Mouse (Mus musculus): ENCODE results near the gene Clic1. TPM values are rescaled to one million over a fixed set of nuclear protein-coding genes. Genes with fewer than 3 reads are reported as not detected.

The Clic1 gene
- polyA plus RNA-seq, 1 experiment from 2014 or later: 45.6 TPM

DNA sequence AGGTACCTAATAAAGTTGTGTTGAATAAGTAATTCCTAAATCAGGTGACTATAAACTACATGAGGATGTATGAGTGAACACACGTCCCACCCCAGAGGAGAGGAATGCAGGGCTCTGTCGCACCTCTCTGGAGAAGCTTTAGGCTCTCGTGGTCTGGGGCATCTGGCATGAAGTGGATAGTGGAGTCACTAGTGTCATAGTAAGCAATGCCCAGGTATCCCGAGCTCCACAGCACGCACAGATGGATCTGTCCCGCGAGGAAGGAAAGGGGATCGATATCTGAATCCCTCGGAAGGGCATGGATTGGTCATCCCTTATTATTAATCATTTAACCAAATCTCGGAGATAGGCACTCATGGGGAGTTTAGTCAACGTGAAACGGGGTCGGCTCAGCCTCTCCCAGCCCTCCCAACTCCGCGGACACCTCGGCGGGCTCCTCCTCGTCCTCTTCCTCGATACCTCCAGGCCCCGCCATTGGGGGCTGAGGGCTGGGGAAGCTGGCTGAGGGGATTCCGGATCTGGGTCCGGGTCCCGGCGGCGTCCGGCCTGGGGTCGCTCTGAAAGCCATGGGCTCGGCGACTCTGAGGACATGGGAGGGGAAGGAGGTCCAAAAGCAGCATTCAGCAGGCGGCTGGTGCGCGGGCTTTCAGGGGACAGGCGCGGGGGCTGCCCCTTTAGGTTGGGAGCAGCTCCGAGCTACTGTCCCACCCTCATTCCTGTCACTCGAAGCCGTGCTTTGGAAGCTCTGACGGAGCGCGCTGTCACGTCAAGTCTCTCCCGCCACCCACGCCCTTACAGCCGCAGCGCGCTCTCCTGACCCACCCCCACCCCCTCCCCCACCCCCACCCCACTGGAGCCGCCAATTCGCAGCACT lies 3.7 kb upstream of the Clic1 start:
- DNase-seq (ENCODE audit: low spot score): no peak

DNA sequence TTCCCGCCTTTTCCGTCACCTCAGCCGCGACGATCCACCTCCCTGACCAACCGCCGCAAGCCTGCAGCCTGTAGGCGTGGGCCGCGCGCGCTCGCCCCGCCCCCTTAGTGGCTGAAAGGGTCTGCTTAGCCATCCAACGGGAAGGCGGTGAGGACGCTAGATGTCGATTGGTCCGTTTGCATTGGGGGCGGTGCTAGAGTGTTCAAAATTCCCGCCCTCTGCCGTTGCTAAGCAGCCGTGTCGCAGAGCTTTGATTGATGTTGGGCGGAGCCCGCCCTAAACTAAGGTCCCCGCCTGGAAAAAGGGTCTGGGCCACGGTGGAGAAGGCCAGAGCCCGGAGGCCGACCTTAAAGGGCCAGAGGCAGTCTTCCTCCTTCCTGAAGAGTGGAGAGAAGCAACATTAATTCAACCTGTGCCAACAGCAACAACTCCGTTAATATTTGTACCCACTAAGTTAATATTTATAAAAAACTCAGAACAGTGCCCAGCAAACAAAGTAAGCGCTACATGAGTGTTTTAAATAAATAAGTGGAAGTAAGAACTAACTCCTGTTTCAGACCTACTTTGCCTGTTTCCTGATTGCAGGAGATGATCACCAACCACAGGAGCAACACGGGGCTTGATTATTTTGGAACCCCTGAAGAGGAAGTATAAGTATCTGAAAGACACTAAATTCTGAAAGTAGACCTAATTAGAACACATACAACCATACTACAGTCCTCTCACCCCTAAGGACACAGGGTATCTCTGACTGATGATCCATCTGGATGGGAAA lies 2.9 kb upstream of the Clic1 start, which contains the start of gene Msh5:
TSS of gene Msh5 (minus strand) at position 65 of the 775 bp plus-strand sequence.
- Histone ChIP-seq H3K9me3 (ENCODE audit: control insufficient read depth, low read length) (no peaks in the 10 kb centered on the region), H3K27ac (ENCODE audit: low read depth, low read length) (peak within 1 kb of the TSS; percentile 70), H3K4me1 (replicated peaks; ENCODE audit: control insufficient read depth, insufficient read depth, low read length) (peaks cover 4% of the 10 kb centered on the region; the same call in 1 of the 2 replicates), H3K4me2 (replicated peaks; ENCODE audit: low read depth, low read length) (peak within 1 kb of the TSS; percentile 92), H3K9ac (ENCODE audit: low read depth, low read length) (peak within 1 kb of the TSS; percentile 76), H3K4me3 (ENCODE audit: low read depth, low read length) (peak within 1 kb of the TSS; percentile 49), H3K36me3 (ENCODE audit: control insufficient read depth, insufficient read depth, low read length) (no peaks in the 10 kb centered on the region), H3K27me3 (ENCODE audit: control insufficient read depth, insufficient read depth, low read length) (no peaks in the 10 kb centered on the region)
- peak; percentile 98 for ATAC-seq (ENCODE audit: low FRiP score)
- DNase-seq (ENCODE audit: low spot score): peak; percentile 100
- 3% methylated on average over 31 of the region's 33 CpGs for WGBS

More for the DNA sequence above, 3.7 kb upstream of the Clic1 start:
- ATAC-seq (ENCODE audit: low FRiP score): peak; percentile 73
- WGBS: 5% methylated on average over 39 of the region's 48 CpGs
- H3K27ac ChIP-seq (ENCODE audit: low read depth, low read length): peak overlapping the region; percentile 70
- no peaks in the 10 kb centered on the region for H3K9me3 ChIP-seq (ENCODE audit: control insufficient read depth, low read length)
- no peaks in the 10 kb centered on the region; the same call in 1 of the 2 replicates for H3K4me1 ChIP-seq (replicated peaks; ENCODE audit: control insufficient read depth, insufficient read depth, low read length)
- H3K4me3 ChIP-seq (ENCODE audit: low read depth, low read length): peak overlapping the region; percentile 49
- H3K4me2 ChIP-seq (replicated peaks; ENCODE audit: low read depth, low read length): peak overlapping the region; percentile 92
- peak overlapping the region; percentile 76 for H3K9ac ChIP-seq (ENCODE audit: low read depth, low read length)
- H3K36me3 ChIP-seq (ENCODE audit: control insufficient read depth, insufficient read depth, low read length): no peaks in the 10 kb centered on the region
- H3K27me3 ChIP-seq (ENCODE audit: control insufficient read depth, insufficient read depth, low read length): no peaks in the 10 kb centered on the region

DNA sequence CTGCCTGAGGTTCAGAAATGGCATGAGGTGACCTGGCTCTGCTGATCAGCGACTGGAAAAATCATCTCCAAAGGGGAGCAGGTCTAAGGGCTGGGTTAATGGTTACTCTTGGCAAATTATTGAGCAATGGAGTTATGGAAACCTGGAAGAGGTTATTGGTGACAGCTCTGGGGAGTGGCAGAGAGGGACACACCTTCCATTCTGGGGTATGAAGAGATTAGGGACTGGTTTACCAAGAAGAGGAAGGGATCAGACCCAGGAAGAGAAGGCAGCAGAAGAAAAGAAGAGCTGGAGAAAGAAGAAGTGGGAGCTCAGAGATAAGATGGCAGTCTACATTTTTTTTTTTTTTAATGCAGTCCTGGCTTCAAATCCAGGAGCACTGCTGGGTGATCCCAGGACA lies 2.1 kb upstream of the Clic1 start:
- WGBS: 58% methylated on average over 1 of the region's 1 CpGs
- H3K9ac ChIP-seq (ENCODE audit: low read depth, low read length): no peak overlapping the region

DNA sequence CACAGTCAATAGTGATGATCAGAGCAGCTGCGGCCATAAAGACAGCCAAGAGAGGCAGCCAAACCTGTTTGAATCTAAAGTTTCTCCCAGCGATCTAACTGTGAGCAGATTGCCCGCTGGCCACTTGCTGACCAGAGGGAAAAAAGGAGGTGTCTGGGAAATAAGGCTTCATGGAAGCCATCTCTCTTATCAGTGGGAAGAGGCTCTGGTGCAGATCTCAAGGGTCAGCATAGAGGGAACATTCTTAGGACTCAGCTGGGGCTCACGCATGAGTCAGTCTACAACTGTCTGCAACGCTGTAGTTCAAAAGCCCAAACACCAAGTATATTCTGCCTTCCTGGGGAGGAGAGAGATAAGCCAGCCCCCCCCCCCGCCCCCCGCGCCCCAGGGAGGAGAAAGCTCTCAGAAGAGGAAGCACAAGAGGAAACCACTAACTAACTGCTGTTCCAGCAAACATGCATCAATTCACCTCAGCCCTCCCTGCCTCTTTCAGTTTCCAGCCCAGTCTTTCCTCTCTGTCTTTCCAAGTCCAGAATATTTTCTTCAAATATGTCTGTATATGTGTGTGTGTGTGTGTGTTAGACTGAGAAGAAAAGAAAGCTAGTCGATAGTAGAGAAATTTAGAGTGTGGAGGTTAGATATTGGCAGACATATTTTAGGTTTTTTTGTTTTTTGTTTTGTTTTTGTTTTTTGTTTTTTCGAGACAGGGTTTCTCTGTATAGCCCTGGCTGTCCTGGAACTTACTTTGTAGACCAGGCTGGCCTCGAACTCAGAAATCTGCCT lies 1.4 kb upstream of the Clic1 start:
- Histone ChIP-seq H3K27me3 (ENCODE audit: control insufficient read depth, insufficient read depth, low read length) (no peaks in the 10 kb centered on the region), H3K9me3 (ENCODE audit: control insufficient read depth, low read length) (no peaks in the 10 kb centered on the region), H3K36me3 (ENCODE audit: control insufficient read depth, insufficient read depth, low read length) (no peaks in the 10 kb centered on the region), H3K4me2 (replicated peaks; ENCODE audit: low read depth, low read length) (no peak overlapping the region), H3K4me3 (ENCODE audit: low read depth, low read length) (no peak overlapping the region), H3K4me1 (replicated peaks; ENCODE audit: control insufficient read depth, insufficient read depth, low read length) (peaks cover 4% of the 10 kb centered on the region; the same call in 1 of the 2 replicates), H3K9ac (ENCODE audit: low read depth, low read length) (no peak overlapping the region), H3K27ac (ENCODE audit: low read depth, low read length) (no peak overlapping the region)
- DNase-seq (ENCODE audit: low spot score): no peak
- 44% methylated on average over 11 of the region's 11 CpGs for WGBS
- no peak for ATAC-seq (ENCODE audit: low FRiP score)

More for the DNA sequence above, 2.1 kb upstream of the Clic1 start:
- no peaks in the 10 kb centered on the region for H3K27me3 ChIP-seq (ENCODE audit: control insufficient read depth, insufficient read depth, low read length)
- no peak for ATAC-seq (ENCODE audit: low FRiP score)
- H3K4me1 ChIP-seq (replicated peaks; ENCODE audit: control insufficient read depth, insufficient read depth, low read length): peaks cover 4% of the 10 kb centered on the region; the same call in 1 of the 2 replicates
- DNase-seq (ENCODE audit: low spot score): no peak
- no peak overlapping the region for H3K27ac ChIP-seq (ENCODE audit: low read depth, low read length)
- H3K4me3 ChIP-seq (ENCODE audit: low read depth, low read length): no peak overlapping the region
- no peaks in the 10 kb centered on the region for H3K9me3 ChIP-seq (ENCODE audit: control insufficient read depth, low read length)
- H3K4me2 ChIP-seq (replicated peaks; ENCODE audit: low read depth, low read length): no peak overlapping the region
- no peaks in the 10 kb centered on the region for H3K36me3 ChIP-seq (ENCODE audit: control insufficient read depth, insufficient read depth, low read length)

DNA sequence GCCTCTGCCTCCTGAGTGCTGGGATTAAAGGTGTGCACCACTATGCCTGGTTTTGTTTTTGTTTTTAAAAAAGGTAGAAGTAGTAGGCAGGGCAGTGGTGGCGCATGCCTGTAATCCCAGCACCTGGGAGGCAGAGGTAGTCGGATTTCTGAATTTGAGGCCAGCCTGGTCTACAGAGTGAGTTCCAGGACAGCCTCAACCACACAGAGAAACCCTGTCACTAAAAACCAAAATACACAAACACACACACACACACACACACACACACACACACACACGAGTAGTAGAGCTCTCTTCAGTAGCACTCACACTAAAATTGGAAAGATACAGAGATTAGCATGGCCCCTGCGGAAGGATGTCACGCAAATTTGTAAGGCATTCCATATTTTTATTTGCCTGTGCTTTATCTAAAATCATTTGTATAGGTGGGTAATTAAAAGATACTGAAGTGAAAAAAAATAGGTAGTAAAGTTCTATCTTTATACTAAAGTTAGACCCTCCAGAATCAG lies 780 bp upstream of the Clic1 start:
- Histone ChIP-seq H3K9ac (ENCODE audit: low read depth, low read length) (no peak overlapping the region), H3K36me3 (ENCODE audit: control insufficient read depth, insufficient read depth, low read length) (0 out of 2 replicates have a peak, but pooled peaks cover under 1% of the 10 kb centered on the region), H3K4me2 (replicated peaks; ENCODE audit: low read depth, low read length) (no peak overlapping the region; the same call in 1 of the 2 replicates), H3K4me3 (ENCODE audit: low read depth, low read length) (no peak overlapping the region; the same call in 1 of the 2 replicates), H3K4me1 (replicated peaks; ENCODE audit: control insufficient read depth, insufficient read depth, low read length) (peaks cover 4% of the 10 kb centered on the region; the same call in 1 of the 2 replicates), H3K27ac (ENCODE audit: low read depth, low read length) (peak overlapping the region; percentile 95), H3K9me3 (ENCODE audit: control insufficient read depth, low read length) (no peaks in the 10 kb centered on the region), H3K27me3 (ENCODE audit: control insufficient read depth, insufficient read depth, low read length) (no peaks in the 10 kb centered on the region)
- 71% methylated on average over 5 of the region's 5 CpGs for WGBS
- no peak for ATAC-seq (ENCODE audit: low FRiP score)
- no peak for DNase-seq (ENCODE audit: low spot score)

DNA sequence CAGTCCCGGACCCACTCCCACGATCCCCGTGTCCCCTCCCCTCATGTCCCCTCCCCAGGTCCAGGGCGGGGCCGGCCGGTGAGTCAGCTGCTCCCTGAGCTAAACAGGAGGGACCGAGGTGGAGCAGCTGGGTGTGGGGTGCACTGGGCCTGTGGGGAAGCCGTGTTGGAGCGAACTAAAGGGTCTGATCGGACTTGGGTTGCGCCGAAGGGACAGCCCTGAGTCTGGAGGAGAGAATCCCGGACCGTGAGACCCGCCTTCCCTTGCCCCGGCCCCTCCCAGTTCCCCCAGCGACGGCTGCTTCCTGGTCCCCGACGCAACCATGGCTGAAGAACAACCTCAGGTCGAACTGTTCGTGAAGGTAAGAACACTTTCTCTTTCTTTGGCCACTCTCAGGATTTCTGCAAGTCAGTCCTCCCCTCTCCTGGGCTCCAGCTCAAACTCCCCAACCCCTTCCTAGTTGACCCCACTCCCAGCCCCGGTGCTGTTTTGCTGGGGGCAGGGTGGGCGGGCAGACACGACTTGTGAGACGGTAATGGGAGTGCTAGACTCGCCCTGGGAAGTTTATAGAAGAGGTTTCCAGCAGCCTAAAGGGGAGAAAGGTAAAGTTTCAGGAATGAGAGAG lies 472 bp downstream of the Clic1 start:
- Histone ChIP-seq H3K27ac (ENCODE audit: low read depth, low read length) (peak overlapping the region; percentile 95), H3K9ac (ENCODE audit: low read depth, low read length) (peak overlapping the region; percentile 59), H3K27me3 (ENCODE audit: control insufficient read depth, insufficient read depth, low read length) (no peaks in the 10 kb centered on the region), H3K36me3 (ENCODE audit: control insufficient read depth, insufficient read depth, low read length) (0 out of 2 replicates have a peak, but pooled peaks cover 4% of the 10 kb centered on the region), H3K9me3 (ENCODE audit: control insufficient read depth, low read length) (no peaks in the 10 kb centered on the region), H3K4me1 (replicated peaks; ENCODE audit: control insufficient read depth, insufficient read depth, low read length) (peaks cover 4% of the 10 kb centered on the region; the same call in 1 of the 2 replicates), H3K4me2 (replicated peaks; ENCODE audit: low read depth, low read length) (peak overlapping the region; percentile 53), H3K4me3 (ENCODE audit: low read depth, low read length) (peak overlapping the region; percentile 51)
- WGBS: under 1% methylated on average over 27 of the region's 27 CpGs
- ATAC-seq (ENCODE audit: low FRiP score): peak; percentile 8; the same call in 1 of the 2 replicates
- peak; percentile 76 for DNase-seq (ENCODE audit: low spot score)

DNA sequence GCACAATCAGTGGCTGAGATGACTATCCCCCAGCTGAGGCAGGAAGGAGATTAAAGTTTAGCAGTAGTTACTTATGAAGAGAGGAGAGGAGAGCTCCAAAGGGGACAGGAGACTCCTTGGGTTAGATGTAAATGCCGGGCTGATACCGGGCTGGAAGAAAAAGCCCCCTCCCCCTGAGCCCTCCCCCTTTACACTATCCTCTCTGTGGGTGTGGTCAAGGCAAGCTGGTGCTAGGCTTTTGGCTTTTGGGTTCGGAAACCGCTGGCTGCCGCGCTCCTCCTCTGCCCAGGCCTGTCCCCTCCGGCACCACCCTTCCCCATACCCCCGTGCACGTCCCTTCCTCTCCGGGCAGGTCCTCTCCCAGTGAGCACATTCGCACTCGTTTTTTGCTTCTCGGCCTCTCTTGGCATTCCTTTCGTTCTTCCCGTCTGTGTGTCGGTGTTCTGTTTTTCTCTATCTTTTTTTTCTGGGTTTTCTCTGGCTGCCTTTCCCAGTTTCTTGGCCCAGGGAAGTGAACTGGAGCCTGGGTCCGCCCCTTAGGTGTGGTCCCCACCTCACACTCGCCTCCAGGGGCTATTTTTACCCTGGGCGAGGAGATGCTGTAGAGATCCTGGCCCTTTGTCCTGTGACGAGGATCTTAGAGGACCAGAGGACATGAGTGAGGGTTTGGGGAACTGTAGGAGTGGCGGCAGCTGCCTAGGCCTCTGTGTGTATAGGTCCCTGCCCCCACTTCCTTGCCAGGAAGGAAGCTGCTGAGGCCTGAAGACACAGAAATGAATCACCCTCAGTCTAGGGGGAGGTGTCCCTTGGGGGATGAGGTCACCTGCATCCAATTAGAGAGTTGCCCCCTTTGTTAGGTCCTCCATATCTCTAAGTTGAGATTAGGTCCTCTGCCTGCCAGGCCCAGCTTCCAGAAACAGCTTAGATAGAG lies 1.7 kb downstream of the Clic1 start:
- H3K27ac ChIP-seq (ENCODE audit: low read depth, low read length): peak overlapping the region; percentile 95
- H3K9me3 ChIP-seq (ENCODE audit: control insufficient read depth, low read length): no peaks in the 10 kb centered on the region
- peak overlapping the region; percentile 51 for H3K4me3 ChIP-seq (ENCODE audit: low read depth, low read length)
- under 1% methylated on average over 21 of the region's 21 CpGs for WGBS
- peaks cover 4% of the 10 kb centered on the region; the same call in 1 of the 2 replicates for H3K4me1 ChIP-seq (replicated peaks; ENCODE audit: control insufficient read depth, insufficient read depth, low read length)
- H3K36me3 ChIP-seq (ENCODE audit: control insufficient read depth, insufficient read depth, low read length): 0 out of 2 replicates have a peak, but pooled peaks cover 4% of the 10 kb centered on the region
- H3K4me2 ChIP-seq (replicated peaks; ENCODE audit: low read depth, low read length): peak overlapping the region; percentile 53
- H3K9ac ChIP-seq (ENCODE audit: low read depth, low read length): peak overlapping the region; percentile 85
- ATAC-seq (ENCODE audit: low FRiP score): peak; percentile 67
- DNase-seq (ENCODE audit: low spot score): peak; percentile 83
- no peaks in the 10 kb centered on the region for H3K27me3 ChIP-seq (ENCODE audit: control insufficient read depth, insufficient read depth, low read length)
